Mouse (Mus musculus) frontal cortex, adult (tissue): ENCODE measurements around the gene Zfp472.
"Not testable (repeated sequence)": the region's sequence is repeated elsewhere in the genome, so short reads cannot be mapped to it uniquely, and the experiment has no call there.

ENCODE experiments used
- ATAC-seq: cut with Nextera tagmentation; 2 replicates; pipeline ENCODE4 v1.9.2; 2017; ENCODE audit warnings: mild to moderate bottlenecking, moderate library complexity, mixed read lengths; ENCODE audit not compliant: low TSS enrichment

Gene Zfp472

GRCm38 (mm10) chr17:33008337-33008736 is 42.7 kb downstream of the Zfp472 start:
- ATAC-seq, result no peak

GRCm38 (mm10) chr17:33020434-33020833 is 54.8 kb downstream of the Zfp472 start:
- not testable (repeated sequence) for ATAC-seq
